Mouse (Mus musculus): ENCODE data around the gene Sgms1. TPM values are rescaled to one million over a fixed set of nuclear protein-coding genes. Genes with fewer than 3 reads are reported as not detected.

The Sgms1 gene
- total RNA-seq, 2 experiments from 2014 or later, result 44.9 to 48.3 TPM

DNA sequence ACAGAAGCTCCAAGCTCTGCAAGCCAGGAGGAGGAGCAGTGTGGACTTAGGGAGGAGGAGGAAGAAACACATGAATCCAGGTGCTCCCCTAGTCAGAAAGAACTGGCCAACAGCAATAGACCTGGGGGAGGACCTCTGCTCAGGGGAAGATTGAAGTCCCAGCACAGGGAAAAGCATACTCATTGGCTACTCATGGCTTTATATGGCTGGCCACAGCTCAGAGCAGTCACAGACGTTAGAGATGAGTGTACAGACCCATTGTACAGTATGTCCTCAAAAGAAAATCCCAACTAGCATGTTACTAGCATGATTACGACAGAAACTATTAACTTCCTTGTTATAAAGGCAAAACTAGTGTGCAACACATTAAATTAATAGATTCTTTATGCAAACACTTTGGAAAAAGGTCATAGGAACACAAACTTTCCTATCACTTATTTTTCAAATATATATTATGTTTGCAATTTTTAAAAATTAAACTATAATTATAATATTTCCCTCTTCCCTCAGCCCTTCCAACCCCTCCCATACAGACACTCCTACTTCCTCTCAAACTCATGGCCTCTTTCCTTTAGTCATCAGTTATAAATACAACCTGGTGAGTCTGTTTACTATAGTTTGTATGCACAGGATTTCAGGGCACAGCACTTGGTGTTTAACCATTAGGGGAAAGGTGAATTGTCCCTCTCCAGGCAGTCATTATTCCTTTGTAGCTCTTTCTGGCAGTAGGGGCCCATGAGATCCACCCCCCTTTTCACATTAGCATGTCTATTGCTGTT lies 165.0 kb downstream of the Sgms1 start:
- peak; percentile 30 for ATAC-seq (ENCODE audit: poor library complexity, severe bottlenecking)

DNA sequence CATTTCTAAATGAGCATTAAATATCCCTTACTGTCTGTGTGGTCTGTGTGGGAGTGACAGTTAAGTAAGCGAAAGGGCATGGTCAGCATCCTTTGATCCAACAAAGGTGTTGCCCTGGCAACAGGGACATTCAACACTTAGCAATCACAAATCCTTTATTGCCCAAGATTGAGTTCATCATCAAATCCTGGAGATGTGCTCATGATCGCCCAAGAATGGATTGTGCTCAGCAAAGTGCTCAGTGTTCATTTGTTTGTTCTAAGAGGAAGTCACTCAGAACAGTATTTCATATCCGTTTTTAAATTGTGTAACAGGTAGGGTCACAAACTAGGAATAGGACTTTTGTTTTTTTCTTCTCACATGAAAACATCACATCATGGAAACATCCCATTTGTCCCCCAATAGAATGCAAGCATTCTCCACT lies 165.8 kb downstream of the Sgms1 start:
- ATAC-seq (ENCODE audit: poor library complexity, severe bottlenecking), result peak; percentile 82

GRCm38 (mm10) chr19:32222083-32222482 lies 167.4 kb downstream of the Sgms1 start:
- no peak for ATAC-seq (ENCODE audit: poor library complexity, severe bottlenecking)

- no peak for ATAC-seq (ENCODE audit: poor library complexity, severe bottlenecking)
Measured at GRCm38 (mm10) chr19:32220991-32221390, 168.5 kb downstream of the Sgms1 start.

DNA sequence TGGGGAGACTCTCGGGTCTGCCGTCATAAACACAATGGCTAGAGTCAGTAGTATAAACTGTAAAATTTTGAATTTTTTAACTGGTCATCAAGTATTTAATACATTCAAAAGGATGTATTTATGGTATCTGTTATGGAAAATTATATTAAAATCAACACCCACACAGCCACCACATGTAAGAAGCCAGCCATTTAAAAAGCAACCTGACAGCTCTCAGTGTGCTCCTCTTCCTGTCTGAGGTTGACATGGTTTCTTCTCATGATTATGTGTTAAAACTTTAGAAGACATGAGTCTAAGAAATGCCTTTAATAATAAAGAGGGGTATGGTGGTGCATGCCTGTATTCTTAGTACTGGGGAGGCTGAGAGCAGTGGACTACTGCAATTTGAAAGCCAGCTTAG lies 172.8 kb downstream of the Sgms1 start:
- no peak for ATAC-seq (ENCODE audit: poor library complexity, severe bottlenecking)

DNA sequence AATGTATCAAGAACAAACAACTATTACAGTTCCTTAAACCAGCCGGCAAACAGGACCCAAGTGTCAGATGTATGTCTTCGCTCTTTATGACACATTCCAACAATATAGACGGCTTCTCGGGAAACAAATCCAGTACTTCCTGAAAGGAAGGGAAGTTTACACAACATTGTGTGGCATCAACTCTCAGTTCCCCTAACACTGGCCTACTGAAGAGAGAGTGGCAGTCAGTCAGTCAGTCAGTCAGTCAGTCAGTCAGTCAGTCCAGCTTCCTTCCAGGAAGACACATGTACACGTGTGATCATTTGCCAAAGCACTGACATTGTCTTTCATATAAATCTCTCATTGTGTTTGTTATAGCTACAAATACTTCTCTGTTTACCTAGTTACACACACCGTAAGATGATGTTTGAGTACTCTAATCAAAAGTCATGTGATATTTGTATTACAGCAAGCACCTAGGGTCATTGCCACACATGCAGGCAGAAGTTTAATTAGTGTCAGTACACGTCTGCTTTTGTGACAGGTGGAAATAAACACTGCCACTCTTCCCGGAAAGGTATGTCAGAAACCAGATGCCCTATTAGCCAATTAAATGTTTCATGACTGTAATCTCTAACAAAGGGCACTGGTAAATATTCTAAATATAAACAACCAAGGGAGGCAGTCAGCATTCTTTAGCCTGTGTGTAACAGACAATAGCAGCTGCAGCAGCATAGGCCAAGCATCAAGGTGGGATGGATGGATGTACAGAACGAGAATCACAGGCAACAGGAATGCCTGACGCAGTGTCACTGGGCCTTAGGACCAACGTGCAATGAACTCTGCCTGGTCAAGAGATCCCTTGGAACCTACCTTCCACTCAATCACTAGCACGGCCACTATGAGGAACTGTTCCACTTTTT lies 174.4 kb downstream of the Sgms1 start:
- ATAC-seq (ENCODE audit: poor library complexity, severe bottlenecking), result peak; percentile 45

DNA sequence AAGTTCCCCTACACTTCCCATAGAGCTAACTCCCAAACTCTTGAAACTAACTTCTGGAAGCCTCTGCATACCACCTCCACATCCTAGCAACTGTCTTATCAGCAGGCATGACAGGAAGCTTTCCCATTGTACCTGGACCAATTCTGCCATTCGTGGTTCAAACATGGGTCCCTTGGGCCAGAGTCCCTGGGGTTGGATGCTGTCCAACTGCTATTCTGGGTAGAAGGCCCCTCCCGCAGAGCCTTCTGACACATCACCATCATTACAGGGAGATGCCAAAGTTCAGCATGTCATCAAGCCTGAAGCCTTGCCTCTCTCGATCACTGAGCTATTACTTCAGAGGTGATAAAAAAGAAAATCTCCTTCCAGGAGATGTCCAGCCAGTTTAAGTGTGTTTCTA lies 175.9 kb downstream of the Sgms1 start:
- ATAC-seq (ENCODE audit: poor library complexity, severe bottlenecking), result no peak

DNA sequence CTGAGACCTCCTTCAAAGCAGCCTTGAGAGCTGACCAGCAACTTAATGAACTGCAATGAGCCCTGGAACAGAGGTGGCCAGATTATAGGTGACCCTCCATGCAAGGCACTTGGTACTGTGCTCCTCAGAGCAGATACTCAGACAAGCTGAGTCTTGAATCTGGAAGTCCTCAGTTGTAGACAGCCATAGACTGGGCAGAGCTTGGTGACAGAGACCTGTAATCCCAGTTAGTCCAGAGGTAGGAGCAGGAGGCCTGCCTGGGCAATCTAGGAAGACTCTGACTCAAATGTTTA lies 178.3 kb downstream of the Sgms1 start:
- no peak for ATAC-seq (ENCODE audit: poor library complexity, severe bottlenecking)

DNA sequence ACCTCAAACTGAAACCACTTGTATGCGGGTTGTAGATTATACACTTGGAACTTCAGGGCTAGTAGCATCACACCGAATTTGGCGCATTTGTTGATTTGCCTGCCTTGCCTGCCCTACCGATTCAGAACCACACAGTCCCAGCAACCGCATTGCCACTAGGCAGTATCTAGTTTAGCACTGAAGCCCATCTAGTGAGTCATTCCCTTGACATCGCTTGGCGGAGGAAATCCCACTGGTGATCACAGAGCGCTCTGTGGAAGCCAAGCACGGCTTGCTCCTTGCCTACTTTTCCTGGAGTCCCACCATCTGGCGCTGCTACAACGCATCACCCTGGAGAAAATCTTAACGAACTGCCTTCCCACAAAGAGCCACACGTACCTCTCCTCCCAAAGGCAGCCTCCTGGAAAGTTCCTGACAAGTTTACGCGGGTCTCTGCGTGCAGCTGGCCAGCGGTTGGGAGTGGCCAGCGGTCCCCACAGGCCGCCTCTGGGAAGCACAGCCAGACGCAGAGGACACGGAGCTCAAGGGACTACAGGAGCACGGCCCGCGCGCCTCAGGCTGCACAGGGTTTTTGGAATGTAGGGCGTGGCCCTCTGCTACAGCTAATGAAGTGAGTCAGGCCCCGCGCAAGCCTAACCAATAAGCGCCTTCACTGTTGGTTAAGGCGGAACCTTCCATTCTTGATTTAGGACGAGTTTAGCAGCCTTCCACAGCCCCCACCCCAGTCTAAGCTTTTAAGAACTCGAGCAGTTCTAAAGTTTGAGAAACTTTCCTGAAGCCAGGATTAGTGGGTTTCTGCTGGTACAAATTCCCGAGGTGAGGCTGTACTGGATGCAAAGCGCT lies 178.8 kb downstream of the Sgms1 start:
- peak; percentile 94 for ATAC-seq (ENCODE audit: poor library complexity, severe bottlenecking)

GRCm38 (mm10) chr19:32210099-32210449 lies 179.4 kb downstream of the Sgms1 start:
- peak; percentile 22 for ATAC-seq (ENCODE audit: poor library complexity, severe bottlenecking)

DNA sequence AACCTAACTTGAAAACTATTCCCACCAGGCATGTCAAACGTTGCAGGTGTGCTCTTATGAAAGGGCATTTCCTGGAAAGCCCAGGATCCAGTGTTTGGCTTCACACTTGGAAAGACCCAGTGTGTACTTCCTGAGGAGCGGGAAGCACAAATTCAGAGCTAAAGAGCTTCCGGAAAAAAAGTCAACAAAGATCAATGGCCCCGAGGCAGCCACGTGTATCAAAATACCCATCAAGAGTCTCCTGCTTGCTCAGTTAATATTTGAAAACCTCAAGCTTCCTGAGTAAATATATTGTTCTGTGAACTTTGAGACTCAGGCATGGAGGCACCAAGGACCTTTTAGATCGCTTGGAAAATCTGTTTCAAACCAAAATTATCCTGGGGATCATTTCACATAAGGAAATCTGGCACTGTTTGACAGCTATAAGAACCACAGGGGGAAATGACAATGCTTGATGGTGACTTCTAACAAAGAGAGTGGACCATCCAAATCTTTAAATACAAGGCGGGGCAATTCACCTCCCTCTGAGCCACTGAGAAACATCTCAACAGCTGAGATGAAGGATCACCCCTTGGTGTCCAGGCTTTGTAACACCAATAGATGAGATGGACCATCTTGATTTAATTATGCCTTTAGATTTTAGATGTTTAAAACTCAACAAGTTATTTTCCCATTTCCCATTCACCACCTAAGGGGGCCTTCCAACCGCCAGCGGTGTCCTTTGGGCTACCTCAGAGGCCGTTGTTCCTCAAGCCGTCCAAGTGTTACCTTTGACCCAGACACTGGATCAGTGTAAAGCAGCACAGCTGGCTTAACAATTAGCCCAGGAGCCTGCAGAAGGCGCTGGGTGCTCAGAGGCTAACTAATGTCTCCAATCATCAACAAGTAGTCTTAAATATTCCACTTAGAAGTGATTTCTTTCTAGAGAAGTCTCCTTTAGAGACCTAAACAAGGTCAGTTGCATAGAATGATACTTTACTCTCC lies 187.1 kb downstream of the Sgms1 start:
- no peak for ATAC-seq (ENCODE audit: poor library complexity, severe bottlenecking)

DNA sequence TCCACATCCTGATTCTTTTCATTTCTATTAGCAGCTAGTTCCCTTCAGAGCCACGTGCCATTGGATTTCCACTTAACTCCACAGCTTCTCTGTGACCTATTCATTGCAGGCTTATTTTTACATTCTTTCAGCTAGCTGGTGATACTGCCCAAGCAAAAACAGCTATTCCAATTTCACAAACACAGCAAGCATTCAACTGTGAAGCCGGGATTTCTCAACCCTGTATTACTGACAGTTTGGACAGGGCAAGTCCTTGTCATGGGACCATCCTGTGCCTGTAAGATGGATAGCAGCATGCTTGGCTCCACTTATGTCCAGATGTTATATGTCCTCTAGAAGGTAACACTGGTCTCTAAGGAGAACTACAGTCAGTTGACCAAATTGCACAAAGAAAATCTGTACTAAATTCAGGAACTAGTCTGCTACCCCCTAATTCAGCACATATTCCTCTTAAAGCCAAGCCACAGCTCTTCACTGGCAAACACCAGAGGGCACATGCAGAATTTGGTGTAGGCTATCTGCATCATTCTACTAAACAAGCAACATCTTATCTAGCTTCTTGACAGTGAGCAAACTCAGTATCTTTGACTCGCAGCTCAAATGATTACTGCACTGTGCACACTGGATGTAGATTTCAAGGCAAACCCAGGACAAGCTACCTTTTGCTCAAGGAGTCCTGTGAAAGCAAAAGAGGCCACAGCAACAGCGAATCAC lies 189.5 kb downstream of the Sgms1 start:
- peak; percentile 51; the same call in 1 of the 2 replicates for ATAC-seq (ENCODE audit: poor library complexity, severe bottlenecking)

GRCm38 (mm10) chr19:32199133-32199532 lies 190.4 kb downstream of the Sgms1 start:
- no peak for ATAC-seq (ENCODE audit: poor library complexity, severe bottlenecking)

GRCm38 (mm10) chr19:32198494-32199106 lies 190.9 kb downstream of the Sgms1 start:
- ATAC-seq (ENCODE audit: poor library complexity, severe bottlenecking), result no peak

DNA sequence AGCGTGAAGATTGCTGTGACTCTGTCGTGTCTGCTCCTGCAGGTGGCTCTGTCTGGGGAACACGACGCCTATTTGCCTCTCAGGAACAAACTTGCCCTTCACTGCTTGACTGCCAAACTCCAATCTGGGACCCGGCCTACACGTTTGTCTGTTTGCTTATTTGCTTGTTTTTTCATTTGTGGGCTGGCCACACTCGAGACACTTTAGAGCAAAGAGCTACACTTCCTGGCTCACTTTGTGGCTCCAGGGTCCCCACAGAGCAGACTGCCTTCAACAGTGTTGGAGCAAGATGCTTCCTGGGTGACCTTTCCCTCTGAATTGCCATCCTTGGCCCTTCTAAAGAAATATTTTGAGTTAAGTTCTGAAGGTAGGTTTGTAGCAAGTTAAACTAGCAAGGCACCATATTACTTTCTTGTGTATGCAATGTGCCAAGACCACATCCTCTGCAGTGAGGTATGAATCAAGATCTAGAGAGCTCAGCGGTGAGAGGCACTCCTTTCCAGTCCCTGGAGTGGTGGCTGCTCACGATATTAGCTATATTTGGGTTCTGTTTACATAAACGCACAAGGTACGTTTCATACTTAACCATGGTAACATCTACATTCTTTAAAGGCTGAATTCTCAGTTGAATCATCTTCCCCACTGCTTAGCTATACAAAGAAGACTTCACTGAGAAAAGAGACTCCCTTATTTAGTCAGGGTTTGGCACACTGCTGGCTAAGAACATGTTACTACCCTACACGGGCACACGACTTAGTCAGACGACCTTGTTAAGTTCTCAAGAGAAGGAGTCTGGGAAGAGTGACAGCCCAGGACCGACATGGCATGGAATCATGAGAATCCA lies 192.3 kb downstream of the Sgms1 start:
- peak; percentile 55 for ATAC-seq (ENCODE audit: poor library complexity, severe bottlenecking)

- ATAC-seq (ENCODE audit: poor library complexity, severe bottlenecking), result peak; percentile 72
Measured at GRCm38 (mm10) chr19:32196222-32196621, 193.3 kb downstream of the Sgms1 start.

DNA sequence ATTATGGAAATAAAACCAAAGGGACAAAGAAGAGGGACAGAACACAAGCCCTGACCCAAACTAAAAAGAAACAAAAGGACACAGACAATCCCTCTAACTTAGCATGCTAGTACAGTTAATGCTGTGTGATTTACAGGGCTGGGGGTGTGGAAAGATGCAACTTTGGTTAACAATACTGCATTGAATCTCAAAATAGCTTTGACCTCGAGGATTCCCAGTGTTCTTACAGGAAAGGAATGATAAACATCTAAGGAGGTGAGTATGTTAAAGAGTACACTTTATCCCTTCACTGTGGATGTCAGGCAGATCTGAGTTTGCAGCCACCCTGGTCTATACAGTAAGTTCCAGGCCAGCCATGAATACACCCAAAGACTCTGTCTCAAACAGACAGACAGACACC lies 194.7 kb downstream of the Sgms1 start:
- ATAC-seq (ENCODE audit: poor library complexity, severe bottlenecking), result no peak

GRCm38 (mm10) chr19:32194074-32194473 lies 195.4 kb downstream of the Sgms1 start:
- ATAC-seq (ENCODE audit: poor library complexity, severe bottlenecking), result no peak

Measured in megakaryocyte, adult 5-6 weeks (primary cell).